Mouse (Mus musculus) kidney, adult 8-10 months (tissue): ENCODE measurements around the gene Hist1h2bq.
A peak's percentile ranks its signal among the peaks of the same experiment; 100 is the strongest.
"Not testable (repeated sequence)": the region's sequence is repeated elsewhere in the genome, so short reads cannot be mapped to it uniquely, and the experiment has no call there.

ENCODE experiments used
- DNase-seq, 2 experiments: peaks; one replicate each; pipeline ENCODE4 v3.0.0; 2022

Gene Hist1h2bq

DNA sequence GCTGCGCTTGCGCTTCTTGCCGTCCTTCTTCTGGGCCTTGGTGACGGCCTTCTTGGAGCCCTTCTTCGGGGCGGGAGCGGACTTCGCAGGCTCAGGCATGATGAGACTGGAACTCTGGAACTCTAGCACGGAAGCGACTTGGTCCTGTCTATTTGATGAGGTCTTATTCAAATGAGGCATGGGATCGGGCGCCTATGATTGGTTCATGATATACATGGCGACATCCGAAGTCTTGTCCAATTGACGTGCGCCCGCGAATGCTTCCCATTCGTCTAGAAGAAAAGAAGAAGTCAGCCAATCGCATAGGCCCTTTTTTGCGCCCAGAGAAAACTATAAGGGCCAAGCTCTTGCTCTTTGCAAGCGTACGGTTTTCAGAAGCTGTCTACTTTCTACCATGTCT lies at the start of gene Hist1h2bq, which contains the start of gene Hist1h2ao:
TSS of gene Hist1h2bq (minus strand) at position 125 of the 400 bp plus-strand sequence.
TSS of gene Hist1h2ao (plus strand) at position 393 of the 400 bp plus-strand sequence.
- DNase-seq, result not testable (repeated sequence)

DNA sequence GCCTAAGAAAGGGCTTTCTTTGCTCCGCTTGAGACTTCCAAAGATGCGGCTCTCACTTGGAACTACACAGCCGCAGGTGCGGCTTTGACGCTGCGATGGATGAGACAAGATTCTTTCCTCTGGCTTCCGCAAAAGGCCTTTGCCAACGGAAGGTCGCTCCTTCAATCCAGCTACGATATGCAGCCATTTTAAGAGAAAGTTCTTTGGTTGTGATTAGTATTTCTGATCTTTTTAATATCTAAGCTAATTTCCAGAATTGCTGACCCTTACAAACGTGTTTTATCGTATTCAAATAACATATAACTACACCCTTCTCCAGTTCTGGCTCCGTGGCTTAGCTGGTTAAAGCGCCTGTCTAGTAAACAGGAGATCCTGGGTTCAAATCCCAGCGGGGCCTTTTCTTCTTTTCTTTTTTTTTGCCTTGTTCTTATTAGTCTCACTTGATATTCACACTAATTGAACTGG lies 45.7 kb upstream of the Hist1h2bq start:
- peak; percentile 6 to 33 for DNase-seq

DNA sequence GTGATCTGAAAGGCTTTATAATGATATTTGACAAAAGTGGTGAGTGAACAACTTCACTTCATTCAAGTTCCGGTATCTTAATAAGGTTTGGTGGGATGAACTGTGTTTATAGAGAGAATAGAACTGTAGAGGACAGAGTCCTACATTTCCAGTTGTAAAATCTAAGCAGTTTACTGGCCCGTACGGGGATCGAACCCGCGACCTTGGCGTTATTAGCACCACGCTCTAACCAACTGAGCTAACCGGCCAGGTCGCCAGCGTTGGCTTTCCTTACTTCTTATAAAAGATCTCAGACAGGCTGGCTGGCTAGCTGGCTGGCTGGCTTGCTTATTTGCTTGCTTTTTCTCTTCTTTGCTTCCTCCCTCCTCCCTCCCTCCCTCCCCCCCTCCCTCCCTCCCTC lies 45.1 kb upstream of the Hist1h2bq start:
- peak; percentile 41 to 78 for DNase-seq

DNA sequence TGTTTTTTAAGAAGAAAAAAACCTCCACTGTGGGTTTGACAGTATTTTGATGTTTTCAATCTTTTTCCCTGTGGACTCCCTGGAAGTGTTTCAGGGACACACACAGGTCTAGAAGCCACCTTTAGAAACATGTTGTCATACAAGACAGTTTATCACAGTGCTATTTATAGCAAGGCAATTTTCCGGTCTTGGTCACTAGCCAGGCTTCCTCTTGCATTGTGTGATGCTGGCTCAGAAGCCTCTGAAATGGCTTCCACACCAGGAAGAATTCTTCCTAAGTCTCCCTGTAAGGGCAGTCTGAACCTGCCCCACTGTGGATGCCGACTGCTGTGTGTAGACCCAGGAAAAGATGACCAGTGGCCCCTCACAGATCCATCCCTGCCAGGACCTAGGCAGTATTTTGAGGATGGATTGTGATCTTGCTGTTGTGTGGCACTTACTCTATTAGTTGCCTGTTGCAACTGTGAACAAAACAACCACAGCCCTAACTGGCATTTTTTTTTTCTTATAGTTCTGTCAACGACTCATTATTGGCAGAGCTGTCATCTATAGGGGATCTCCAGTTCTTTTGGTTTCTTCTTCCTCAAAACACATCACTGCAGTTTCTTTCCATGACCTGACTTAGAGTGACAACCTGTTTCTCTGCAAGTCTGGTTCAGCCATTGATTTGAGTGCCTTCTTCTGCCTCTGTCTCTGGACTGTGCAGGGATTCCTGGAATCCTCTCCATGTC lies 42.4 kb upstream of the Hist1h2bq start:
- DNase-seq, result peak; percentile 9 to 11

DNA sequence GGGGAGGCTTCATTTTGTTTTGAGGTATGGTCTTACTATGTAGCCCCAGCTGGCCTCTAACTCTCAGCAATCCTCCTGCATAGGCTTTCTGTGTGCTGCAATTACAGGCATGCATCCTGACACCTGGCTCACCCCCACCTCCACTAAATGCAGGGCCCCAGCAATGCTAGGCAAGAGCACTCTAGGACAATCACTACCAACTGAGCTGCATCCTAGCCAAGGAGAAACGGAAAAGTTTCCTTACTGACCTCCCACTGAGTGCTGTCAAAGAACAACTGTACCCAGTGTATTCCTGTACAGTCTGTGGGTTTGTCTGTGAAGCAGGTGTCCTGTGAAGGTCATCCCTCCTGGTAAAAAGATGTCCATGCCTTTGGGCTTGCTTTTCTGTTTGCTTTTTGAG lies 40.7 kb upstream of the Hist1h2bq start:
- DNase-seq, result not testable (repeated sequence)

DNA sequence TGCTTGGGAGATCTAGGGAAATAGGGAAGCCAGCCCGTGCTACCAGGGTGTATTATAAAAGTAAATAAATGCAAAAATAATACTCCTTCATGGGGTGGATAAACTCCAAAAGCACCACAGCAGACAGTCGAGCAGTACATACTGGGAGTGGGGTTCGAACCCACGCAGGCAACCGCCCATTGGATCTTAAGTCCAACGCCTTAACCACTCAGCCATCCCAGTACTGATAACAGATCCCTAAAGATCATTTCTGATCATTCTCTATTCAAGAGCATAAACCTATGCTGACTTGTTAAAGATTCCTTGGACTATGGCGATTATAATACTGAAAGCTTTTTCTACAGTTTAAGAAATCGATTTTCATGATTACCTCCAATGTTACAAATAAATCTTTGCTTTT lies 37.9 kb upstream of the Hist1h2bq start:
- no peak for DNase-seq

DNA sequence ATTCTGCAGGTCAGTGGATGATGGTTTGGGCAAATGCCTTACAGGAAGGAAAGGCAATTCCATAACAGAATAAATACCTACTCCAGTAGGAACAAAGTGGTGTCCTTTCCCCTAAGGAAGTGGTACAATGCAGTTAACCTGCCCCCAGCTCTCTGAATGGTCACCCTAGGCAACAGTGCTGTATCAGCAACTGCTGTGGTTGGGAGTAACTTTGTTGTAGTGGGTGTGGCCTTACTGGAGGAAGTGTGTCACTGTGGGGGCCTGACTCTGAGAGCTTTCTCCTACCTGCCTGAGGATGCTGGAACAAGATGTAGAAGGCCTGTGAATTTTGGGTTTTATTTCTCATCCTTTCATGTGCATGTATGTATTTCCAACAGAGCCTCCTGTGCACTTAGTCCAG lies 36.4 kb upstream of the Hist1h2bq start:
- DNase-seq, result not testable (repeated sequence)

DNA sequence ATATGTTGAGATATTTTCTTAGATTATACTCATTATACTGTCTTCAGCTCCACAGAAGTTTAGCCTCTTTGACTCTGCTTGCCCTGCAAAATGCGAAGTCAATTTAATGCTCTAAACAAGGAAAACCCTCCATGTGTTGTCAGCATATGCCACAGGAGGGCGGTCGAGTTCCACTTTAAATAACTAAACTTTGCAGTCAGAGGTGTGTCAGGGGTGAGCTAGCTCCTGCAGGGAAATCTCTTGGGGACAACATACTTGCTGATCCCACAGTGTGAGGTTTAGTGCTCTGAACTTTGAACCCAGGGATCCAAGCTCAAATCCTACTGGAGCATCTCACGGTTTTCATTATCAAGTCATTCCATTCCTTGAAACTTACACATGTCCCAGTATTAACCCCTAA lies 30.5 kb upstream of the Hist1h2bq start:
- not testable (repeated sequence) for DNase-seq

DNA sequence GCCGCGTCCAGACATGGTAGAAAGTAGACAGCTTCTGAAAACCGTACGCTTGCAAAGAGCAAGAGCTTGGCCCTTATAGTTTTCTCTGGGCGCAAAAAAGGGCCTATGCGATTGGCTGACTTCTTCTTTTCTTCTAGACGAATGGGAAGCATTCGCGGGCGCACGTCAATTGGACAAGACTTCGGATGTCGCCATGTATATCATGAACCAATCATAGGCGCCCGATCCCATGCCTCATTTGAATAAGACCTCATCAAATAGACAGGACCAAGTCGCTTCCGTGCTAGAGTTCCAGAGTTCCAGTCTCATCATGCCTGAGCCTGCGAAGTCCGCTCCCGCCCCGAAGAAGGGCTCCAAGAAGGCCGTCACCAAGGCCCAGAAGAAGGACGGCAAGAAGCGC lies 23.5 kb upstream of the Hist1h2bq start, which contains the start of the genes Hist1h2ap and Hist1h2br:
TSS of gene Hist1h2ap (minus strand) at position 47 of the 400 bp plus-strand sequence.
TSS of gene Hist1h2br (plus strand) at position 283 of the 400 bp plus-strand sequence.
- DNase-seq, result not testable (repeated sequence)

DNA sequence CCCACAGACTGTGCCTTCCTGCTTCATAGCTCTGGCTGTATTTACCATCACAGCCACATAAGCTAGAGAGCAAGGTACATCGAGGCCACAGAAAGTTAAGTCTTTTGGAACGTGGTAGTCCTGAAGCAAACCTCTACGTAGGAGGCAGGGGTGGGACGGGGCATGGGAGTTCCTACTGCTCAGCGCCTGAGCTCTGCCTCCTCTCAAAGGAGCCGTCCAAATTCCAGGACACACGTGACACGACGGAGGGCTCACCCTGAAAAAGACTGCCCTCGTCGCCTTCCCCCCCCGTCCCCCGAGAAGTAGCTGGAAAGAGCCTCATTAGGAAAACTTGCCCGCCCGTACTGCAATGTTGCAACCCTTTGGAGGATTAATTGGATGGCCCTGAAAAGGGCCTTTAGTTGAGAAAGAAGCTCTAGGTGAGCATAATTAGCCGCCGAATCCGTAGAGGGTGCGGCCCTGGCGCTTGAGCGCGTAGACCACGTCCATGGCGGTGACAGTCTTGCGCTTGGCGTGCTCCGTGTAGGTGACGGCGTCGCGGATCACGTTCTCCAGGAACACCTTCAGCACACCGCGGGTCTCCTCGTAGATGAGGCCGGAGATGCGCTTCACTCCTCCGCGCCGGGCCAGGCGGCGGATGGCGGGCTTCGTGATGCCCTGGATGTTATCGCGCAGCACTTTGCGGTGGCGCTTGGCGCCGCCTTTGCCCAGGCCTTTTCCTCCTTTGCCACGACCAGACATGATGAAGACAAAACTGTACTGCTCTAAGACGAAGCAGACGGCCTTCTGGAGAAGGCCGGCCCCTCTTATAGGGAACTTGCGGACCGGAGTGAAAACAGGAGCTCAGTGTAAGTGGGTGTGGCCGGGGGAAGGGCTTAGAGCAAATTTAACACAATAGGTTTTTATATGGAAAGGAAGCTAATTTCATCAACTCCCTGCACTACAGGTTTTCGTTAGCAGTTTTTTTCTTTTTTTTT lies 21.7 kb upstream of the Hist1h2bq start, which contains the start of gene Hist1h4n:
TSS of gene Hist1h4n (minus strand) at position 779 of the 977 bp plus-strand sequence.
- DNase-seq, result not testable (repeated sequence)

DNA sequence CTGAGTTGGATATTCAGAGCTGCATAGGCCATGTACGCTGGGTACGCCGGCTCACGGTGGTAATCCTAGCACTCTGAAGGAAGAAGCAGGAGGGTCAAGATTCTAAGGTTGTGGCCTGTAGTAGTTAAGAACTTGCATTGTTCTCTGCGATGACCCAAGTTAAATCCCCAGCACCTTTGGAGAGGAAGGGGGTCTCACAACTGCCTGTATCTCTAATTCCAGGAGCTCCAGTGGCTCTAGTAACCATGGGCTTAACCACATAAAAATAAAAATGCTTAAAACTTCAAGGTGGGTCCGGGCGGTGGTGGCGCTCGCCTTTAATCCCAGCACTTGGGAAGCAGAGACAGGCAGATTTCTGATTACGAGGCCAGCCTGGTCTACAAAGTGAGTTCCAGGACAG lies 20.3 kb upstream of the Hist1h2bq start:
- no peak for DNase-seq

DNA sequence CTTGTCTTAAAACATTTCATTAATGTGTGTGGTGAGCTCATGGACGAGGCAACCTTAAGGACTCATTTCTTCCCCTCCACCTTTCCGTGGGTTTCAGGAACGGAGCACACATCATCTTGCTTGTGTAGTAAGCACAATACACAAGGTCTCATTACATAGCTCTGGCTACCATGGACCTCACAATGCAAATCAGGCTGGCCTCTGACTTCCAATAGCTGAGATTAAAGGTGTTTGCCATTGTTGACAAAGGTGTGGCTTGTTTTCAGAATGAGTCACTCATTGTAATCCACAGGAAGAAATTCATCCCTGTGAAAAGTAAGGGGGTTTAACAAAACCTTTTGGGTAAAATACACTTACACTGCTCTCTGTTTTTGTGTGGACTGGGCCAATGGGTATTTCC lies 18.5 kb upstream of the Hist1h2bq start:
- no peak for DNase-seq

DNA sequence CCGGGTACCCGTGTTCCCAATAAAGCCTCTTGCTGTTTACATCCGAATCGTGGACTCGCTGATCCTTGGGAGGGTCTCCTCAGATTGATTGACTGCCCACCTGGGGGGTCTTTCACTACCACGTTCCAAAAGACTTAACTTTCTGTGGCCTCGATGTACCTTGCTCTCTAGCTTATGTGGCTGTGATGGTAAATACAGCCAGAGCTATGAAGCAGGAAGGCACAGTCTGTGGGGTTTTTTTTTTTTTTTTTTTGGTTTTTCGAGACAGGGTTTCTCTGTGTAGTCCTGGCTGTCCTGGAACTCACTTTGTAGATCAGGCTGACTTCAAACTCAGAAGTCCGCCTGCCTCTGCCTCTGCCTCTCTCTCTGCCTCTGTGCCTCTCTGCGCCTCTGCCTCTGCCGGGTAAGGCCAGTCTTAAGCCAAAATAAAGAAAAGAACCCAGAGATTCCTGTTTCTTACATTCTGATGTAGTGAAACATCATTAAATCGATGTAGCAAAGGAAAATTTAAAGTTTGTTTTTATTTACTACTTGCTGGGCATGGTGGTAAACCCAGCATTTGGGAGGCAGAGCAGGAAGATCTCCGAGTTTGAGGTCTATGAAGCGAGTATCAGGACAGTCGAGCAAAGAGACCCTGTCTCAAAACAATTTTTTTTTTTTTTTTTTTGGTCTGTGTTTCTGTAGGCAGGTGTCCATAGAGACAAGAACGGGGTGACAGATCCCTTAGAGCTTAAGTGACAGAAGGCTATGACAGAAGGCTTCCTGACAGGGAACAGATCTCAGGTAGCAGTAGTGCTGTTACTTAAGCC lies 10.3 kb upstream of the Hist1h2bq start:
- DNase-seq, result not testable (repeated sequence)

DNA sequence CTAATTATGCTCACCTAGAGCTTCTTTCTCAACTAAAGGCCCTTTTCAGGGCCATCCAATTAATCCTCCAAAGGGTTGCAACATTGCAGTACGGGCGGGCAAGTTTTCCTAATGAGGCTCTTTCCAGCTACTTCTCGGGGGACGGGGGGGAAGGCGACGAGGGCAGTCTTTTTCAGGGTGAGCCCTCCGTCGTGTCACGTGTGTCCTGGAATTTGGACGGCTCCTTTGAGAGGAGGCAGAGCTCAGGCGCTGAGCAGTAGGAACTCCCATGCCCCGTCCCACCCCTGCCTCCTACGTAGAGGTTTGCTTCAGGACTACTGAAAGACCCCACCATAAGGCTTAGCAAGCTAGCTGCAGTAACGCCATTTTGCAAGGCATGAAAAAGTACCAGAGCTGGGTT lies 2.1 kb upstream of the Hist1h2bq start:
- not testable (repeated sequence) for DNase-seq

DNA sequence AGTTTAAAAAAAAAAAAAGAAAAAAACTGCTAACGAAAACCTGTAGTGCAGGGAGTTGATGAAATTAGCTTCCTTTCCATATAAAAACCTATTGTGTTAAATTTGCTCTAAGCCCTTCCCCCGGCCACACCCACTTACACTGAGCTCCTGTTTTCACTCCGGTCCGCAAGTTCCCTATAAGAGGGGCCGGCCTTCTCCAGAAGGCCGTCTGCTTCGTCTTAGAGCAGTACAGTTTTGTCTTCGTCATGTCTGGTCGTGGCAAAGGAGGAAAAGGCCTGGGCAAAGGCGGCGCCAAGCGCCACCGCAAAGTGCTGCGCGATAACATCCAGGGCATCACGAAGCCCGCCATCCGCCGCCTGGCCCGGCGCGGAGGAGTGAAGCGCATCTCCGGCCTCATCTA lies 1.5 kb upstream of the Hist1h2bq start, which contains the start of gene Hist1h4m:
TSS of gene Hist1h4m (plus strand) at position 208 of the 400 bp plus-strand sequence.
- peak in 1 of 2 experiments; percentile 4 for DNase-seq

DNA sequence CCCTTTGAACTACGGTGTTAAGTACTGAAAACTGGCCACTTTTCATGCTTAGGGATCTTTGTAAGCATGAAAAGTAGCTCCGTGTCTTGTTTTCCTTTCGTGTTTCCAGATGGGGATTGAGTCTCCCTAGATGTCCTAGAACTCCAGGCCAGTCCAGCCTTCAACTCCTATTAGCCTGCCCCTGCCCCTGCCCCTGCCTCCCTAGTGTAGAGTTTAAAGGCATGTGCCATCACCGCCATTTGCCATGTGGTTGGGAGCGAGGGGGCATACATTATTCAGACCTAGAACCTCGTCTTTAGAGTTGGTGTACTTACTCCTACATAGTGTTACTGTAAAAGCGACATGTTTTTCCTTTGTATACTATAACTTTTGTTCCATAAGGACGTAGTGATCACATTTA lies 1.1 kb upstream of the Hist1h2bq start:
- not testable (repeated sequence) for DNase-seq

DNA sequence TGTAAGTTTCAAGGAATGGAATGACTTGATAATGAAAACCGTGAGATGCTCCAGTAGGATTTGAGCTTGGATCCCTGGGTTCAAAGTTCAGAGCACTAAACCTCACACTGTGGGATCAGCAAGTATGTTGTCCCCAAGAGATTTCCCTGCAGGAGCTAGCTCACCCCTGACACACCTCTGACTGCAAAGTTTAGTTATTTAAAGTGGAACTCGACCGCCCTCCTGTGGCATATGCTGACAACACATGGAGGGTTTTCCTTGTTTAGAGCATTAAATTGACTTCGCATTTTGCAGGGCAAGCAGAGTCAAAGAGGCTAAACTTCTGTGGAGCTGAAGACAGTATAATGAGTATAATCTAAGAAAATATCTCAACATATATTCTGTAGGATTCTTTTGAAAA lies 6.9 kb downstream of the Hist1h2bq start:
- DNase-seq, result not testable (repeated sequence)

DNA sequence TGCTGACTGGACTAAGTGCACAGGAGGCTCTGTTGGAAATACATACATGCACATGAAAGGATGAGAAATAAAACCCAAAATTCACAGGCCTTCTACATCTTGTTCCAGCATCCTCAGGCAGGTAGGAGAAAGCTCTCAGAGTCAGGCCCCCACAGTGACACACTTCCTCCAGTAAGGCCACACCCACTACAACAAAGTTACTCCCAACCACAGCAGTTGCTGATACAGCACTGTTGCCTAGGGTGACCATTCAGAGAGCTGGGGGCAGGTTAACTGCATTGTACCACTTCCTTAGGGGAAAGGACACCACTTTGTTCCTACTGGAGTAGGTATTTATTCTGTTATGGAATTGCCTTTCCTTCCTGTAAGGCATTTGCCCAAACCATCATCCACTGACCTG lies 12.8 kb downstream of the Hist1h2bq start:
- DNase-seq, result not testable (repeated sequence)

DNA sequence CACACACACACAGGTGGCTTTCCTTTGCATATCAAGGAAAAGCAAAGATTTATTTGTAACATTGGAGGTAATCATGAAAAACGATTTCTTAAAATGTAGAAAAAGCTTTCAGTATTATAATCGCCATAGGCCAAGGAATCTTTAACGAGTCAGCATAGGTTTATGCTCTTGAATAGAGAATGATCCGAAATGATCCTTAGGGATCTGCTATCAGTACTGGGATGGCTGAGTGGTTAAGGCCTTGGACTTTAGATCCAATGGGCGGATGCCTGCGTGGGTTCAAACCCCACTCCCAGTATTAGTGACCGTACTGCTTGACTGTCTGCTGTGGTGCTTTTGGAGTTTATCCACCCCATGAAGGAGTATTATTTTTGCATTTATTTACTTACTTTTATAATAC lies 14.4 kb downstream of the Hist1h2bq start:
- no peak for DNase-seq

DNA sequence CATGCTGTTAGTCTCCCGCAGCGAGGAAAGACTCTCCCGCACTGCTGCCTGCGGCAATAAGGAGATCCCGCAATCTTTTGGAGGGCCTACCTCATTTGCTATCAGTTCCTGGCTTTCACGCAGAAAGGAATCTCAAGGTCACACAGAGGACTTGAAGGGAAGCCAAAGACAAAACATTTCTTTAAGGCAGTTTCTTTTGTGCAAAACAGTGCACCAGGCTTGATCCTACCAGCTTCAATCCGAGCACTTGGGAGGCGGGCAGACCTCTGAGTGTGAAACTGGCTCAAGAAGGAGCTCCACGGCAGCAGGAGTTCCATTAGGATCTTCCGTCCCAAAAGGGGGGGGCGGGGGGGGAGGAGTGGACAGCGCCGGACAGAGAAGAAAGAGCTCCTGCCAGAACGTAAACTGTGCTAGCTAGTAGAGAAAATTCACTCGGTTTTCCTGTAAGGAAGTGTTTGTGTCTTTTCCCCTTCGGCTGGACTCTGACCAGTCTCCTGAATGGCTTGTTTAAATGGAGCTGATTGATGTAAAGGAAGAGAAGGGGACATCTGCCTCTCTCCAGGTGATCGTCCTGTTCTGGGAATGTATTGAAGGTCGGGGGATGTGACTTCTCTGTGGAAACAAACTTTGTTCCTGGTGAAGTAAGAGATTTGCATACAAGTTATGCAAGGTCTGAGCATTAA lies 19.3 kb downstream of the Hist1h2bq start:
- DNase-seq, result no peak

DNA sequence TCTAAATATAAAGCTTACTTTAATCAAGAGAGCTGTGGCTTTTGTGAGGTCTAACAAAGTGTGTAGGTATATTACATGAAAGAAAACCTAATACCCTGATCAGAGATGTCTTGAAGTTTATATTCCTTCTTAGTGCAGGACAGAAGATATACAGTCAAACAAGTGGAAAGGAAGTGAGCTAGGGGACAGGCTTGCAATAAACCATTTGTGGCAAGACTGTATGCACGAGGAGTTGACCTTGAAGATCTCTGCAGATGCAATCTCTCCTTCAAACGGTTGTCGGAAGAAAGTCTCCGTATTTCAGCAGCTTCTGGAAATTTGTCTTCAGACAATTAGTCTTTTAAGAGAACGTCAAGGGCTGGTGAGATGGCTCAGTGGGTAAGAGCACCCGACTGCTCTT lies 20.1 kb downstream of the Hist1h2bq start:
- DNase-seq, result no peak
